Mouse (Mus musculus) telencephalon, adult 2 months (tissue): ENCODE measurements at regions not wholly inside any gene's neighbourhood (a gene's known extent, or its start where the extent isn't known, plus 50 kb on each side); places are given as distances from the start of the nearest gene placed in this dataset.
A peak's percentile ranks its signal among the peaks of the same experiment; 100 is the strongest.

Source experiments
- DNase-seq: peaks from one replicate; pipeline ENCODE4 v3.0.0-alpha.2; 2011; ENCODE audit warnings: low read depth, low spot score

GRCm38 (mm10) chr3:148762541-148763225, 227.7 kb downstream of the Adgrl2 start:
- no peak for DNase-seq

GRCm38 (mm10) chr3:148761586-148761985, 228.8 kb downstream of the Adgrl2 start:
- no peak for DNase-seq

- no peak for DNase-seq
Measured at GRCm38 (mm10) chr3:148759500-148759899, 230.9 kb downstream of the Adgrl2 start.

GRCm38 (mm10) chr3:148746234-148746633, 244.1 kb downstream of the Adgrl2 start:
- no peak for DNase-seq

DNA sequence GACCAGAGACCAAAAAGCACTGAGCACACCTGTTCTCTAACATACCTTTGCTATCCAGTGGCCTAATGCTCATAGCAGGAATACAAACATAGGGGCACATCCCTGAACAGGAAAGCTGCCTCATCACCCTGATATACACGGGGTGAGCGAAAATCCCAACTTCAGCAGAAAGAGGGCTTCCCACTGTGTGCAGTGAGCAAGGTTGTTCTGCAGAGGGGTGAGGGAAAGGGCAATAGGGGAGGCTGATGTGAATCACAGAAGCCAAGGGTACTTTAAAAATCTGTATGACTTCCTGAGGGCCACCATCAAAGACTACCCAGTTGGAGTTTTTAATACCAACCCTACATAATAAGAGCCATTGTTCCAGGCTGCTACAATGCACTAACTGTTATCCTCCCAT, 245.7 kb downstream of the Adgrl2 start:
- peak; percentile 5 for DNase-seq

- DNase-seq, result no peak
Measured at GRCm38 (mm10) chr3:148734194-148734749, 256.1 kb downstream of the Adgrl2 start.

GRCm38 (mm10) chr3:148733227-148733854, 257.0 kb downstream of the Adgrl2 start:
- no peak for DNase-seq

- no peak for DNase-seq
Measured at GRCm38 (mm10) chr3:148731436-148731835, 258.9 kb downstream of the Adgrl2 start.

DNA sequence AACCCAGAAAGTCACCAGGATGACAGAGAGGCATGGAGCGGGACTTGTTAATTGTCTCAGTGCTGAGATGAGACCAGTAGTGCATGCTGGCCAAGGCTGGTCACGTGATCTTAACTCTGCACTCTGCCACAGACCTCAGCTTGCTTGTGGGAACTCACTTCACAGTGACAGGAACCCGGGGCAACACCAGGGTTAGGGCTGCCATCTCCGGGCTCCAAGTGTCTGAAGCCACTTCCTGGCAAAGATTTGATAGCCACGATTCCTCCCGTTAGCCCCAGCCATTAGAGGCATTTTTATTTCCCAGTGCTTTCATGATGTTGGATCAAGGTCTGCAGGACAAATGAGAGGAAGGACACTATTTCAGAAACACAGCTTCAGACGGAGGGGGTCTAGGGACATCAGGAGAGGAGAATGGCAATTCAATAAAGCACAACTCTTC, 261.1 kb downstream of the Adgrl2 start:
- DNase-seq, result no peak

DNA sequence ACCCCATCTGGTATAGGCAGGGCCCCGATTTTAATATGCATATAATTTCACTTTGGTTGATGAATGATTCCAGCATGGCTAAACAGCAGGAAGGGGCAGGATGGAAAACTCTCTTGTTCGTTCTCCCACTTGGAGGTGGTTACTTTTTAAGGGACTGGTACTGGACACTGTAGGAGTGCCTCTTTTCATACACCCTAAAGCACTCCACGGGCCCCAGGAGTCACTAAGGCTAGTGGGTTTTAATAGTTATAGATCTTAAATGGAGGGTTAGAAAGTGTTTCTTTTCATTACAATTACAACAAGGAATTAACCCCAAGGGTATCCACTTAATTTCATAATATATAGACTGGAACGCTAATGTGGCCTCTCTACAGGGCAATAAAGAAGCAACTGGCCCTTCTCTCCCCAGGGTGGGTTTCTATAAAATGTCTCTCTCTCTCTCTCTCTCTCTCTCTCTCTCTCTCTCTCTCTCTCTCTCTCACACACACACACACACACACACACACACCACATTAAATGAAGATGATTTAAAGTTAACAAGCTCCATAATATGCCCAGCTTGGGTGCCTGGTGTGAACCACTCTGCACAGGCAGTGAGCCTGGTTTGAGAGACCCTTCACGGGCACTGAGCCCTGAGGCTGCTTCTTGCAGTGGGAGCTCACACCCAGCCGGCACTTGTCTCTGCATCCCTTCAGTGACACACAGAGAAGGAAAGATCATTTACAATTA, 261.7 kb downstream of the Adgrl2 start:
- no peak for DNase-seq

DNA sequence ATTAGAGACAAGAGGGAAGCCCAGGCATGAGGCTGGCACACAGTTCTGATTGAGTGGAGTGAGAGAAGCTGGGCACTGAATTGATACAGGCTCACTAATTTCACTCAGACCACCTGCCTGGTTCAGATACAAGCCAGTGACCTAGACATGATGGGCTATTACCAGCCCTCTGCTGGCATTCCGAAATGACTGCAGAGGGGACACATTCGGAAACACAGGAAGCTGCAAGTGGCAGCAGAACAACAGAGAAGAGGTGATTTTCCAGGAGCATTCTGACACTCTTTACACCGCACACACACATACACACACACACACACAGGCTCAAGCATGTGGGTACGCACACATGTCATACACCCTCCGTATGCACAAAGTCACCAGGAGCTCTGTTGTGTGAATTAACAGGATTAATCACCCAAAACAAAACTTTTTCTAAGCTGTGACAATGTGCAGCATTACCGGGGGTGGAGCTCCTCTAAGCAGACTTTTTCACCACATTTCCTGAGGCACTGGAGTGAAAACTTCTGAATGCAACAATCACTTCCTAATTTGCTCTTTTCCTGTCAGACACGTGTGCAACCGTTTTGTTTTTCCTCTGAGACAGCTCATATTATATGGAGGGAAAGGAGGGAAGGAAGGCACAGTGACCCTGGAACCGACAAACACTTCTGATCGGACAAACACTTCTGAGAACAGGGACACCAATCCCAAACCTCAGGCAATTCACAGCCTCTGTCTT, 263.6 kb downstream of the Adgrl2 start:
- DNase-seq, result no peak

DNA sequence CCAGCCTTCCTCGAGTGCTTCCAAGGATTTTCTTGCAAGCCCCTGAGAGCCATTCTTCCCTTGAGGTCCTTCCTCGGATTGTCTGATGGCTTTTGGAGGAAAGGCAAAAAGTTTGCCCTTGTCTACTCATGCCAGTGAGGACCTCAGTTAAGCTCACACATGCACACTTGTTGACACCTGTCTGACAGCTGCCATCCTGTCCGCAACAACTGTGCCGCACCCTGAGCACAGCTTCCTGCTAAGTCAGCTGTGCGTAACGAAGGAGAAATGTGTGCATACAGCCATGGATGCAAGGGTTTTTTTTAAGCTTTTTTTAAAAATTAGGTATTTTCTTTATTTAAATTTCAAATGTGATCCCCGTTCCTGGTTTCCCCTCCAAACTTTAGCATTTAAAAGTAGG, 293.8 kb downstream of the Adgrl2 start:
- DNase-seq, result no peak

DNA sequence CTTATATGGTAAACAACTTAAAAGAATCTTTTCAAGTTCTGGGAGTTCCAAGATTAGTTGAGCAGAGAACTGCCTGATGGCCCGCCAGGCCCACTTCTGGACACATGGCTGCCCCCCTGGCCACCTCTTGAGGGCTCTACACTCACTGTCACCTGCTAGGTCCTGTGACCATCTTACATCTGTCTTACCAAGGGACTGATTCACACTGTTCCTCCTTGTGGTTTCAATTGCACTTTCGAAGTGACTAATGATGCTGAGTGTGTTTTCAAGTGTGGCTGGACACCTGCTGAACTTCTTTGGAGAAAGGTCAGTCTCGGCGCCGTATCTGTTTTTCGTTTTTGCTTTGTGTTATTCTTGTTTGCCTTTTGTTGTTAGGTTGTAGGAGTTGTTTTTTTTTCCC, 294.9 kb downstream of the Adgrl2 start:
- no peak for DNase-seq

DNA sequence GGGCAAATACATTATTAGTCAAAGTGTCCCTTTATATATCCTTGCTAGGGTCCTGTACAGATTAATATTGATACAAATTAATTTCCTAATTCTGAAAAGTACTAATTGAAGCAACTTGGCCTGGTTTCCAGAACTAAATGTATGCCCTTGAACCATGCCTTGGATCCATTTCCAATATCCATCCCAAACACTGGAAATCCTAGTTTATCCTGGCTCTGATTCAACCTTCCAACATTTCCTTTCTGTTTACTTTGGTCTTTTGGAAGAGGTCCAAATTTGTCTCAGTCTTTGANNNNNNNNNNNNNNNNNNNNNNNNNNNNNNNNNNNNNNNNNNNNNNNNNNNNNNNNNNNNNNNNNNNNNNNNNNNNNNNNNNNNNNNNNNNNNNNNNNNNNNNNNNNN, 307.2 kb downstream of the Adgrl2 start:
- no peak for DNase-seq

DNA sequence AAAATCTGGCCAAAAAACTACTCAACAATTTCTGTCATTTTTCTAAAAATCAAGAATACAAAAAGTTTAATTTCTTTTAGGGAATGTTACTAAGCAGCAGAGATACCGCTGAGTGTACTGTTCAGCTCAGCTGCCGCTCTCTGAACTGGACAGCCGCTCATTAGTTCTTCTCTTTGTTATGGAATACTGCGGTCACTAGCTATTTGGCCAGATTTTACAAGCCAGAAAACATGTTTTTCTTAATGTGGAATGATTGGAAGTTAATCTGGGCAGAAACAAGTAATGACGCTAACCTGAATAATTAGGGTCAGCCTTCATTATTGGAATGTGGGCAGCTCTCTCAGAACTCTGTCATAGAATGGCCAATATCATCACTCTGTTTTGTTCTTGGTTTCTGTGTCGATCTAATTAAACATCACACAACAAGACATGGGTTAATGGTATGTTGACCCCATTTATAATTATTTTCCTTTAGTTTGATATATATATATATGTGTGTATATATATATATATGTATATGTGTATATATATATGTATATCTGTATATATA, 307.8 kb downstream of the Adgrl2 start:
- no peak for DNase-seq

- DNase-seq, result no peak
Measured at GRCm38 (mm10) chr3:148681186-148681585, 309.2 kb downstream of the Adgrl2 start.

DNA sequence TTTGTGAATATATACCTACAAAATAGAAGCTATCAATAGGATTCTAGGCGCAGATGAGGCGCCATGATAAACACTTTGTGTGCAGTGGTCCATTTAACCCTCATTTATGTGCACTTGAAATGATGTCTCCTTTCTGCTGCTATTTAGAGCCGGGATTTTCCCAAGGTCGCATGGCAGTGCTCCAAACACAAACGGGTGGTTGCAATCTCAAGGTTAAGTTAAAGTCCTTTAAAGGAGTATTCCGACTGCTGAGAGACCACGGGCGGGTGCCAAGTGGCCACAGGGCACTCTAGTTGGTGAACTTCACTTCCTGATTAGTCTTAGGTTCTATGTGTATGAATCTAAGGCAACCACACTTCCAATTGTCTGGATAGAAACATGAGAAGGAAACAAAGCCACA, 309.6 kb downstream of the Adgrl2 start:
- no peak for DNase-seq

DNA sequence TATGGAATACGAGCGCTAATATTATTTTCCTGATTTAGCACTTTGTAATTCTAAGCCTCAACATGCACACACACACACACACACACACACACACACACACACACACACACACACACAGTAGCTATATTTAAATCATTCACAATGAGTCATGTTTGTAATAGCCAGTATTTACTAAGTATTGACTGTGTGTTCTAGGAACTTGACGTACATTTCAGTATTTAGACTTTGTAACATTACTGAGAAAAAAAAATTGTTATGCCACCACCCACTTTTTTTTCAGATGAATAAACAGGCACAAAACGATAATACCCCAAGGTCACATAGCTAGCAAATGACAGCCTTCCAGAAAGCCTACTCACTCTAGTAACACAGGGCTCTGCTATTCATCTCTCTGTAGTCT, 310.3 kb downstream of the Adgrl2 start:
- no peak for DNase-seq

GRCm38 (mm10) chr3:148679121-148679520, 311.2 kb downstream of the Adgrl2 start:
- DNase-seq, result no peak

DNA sequence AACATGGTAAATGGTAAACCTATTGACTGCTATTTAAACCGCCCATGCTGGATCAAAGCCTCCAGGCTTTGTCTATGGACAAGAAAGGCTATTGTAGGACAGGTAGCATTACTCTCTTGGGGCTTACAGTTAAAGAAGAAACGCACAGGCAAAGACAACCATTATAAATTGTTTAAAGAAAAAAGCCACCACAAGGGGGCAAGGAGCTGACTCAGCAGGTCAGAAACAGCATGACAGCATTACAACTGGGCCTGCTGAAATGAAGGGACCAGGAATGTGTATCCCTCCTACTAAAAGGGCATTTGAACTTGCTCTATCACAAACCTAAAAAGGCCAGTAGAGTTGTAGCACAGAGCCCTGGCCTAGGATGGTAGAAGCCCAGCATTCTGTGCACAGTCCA, 314.3 kb downstream of the Adgrl2 start:
- no peak for DNase-seq

GRCm38 (mm10) chr3:148662888-148663477, 327.4 kb downstream of the Adgrl2 start:
- DNase-seq, result no peak
